Mouse (Mus musculus) bone marrow, adult 2 months (tissue): ENCODE data around the gene Dusp1. TPM values are rescaled to one million over a fixed set of nuclear protein-coding genes. Genes with fewer than 3 reads are reported as not detected.

Experiments used
- H3K27ac ChIP-seq: fragments of 200-500 bp; 2 replicates; pipeline ENCODE4 v1.5.1; 2012; ENCODE audit warnings: low read depth, mild to moderate bottlenecking, control low read depth, inconsistent platforms, low read length; ENCODE audit not compliant: control insufficient read depth, poor library complexity, insufficient read depth
- H3K4me1 ChIP-seq: fragments of 200-500 bp; 2 replicates; pipeline ENCODE4 v1.6.1; 2011; ENCODE audit warnings: low read length; ENCODE audit not compliant: control insufficient read depth, insufficient read depth
- H3K4me3 ChIP-seq: fragments of 200-500 bp; replicated peaks from 2 replicates; pipeline ENCODE3; 2011; ENCODE audit warnings: mild to moderate bottlenecking, low read depth, low read length, control low read depth; ENCODE audit not compliant: control insufficient read depth
- CTCF ChIP-seq: fragments of 200-500 bp; IDR thresholded peaks from 2 replicates; pipeline ENCODE4 v1.5.1; 2011; ENCODE audit warnings: low read length, control low read depth; ENCODE audit not compliant: control insufficient read depth, insufficient read depth
- POLR2A ChIP-seq: fragments of 200-500 bp; IDR thresholded peaks from 2 replicates; pipeline ENCODE4 v1.6.1; 2011; ENCODE audit warnings: low read depth, mild to moderate bottlenecking, control low read depth, low read length, borderline replicate concordance; ENCODE audit not compliant: control insufficient read depth
- WGBS: fragments of 180-500 bp; shearing (Covaris S2); methylation state at CpG from one replicate; pipeline ENCODE4 v1.1.7; 2018; 5-methylcytosine and 5-hydroxymethylcytosine counted together
- polyA plus RNA-seq: library from polyadenylated mRNA; stranded (reverse); fragments of >200 nt; gene quantifications from 2 replicates; pipeline ENCODE4 v1.2.4, GENCODE M21; 2011; ENCODE audit warnings: low replicate concordance; ENCODE audit not compliant: missing spikeins, insufficient read depth, insufficient read length

Gene Dusp1
- polyA plus RNA-seq: 26.8 and 37.7 TPM in 2 replicates

GRCm38 (mm10) chr17:26561651-26562181 is at the start of gene Dusp1:
Gene Dusp1, minus strand, starts transcription at chr17:26562128.
- no peak within 1 kb of the TSS; the same call in 1 of the 2 replicates for H3K27ac ChIP-seq
- no peak for TF ChIP-seq POLR2A
- under 1% methylated on average over 25 of the region's 25 CpGs for WGBS
- H3K4me1 ChIP-seq: no peaks in the 10 kb centered on the region
- peak within 1 kb of the TSS; percentile 81 for H3K4me3 ChIP-seq

GRCm38 (mm10) chr17:26611328-26611727 is 49.4 kb upstream of the Dusp1 start:
- no peak overlapping the region for H3K4me3 ChIP-seq
- TF ChIP-seq CTCF: no peak
- TF ChIP-seq POLR2A: no peak
- 84% methylated on average over 7 of the region's 7 CpGs for WGBS
- no peak overlapping the region for H3K27ac ChIP-seq
- no peaks in the 10 kb centered on the region for H3K4me1 ChIP-seq

GRCm38 (mm10) chr17:26609820-26610219 is 47.9 kb upstream of the Dusp1 start:
- no peak overlapping the region for H3K4me3 ChIP-seq
- no peak for TF ChIP-seq CTCF
- TF ChIP-seq POLR2A: no peak
- H3K27ac ChIP-seq: no peak overlapping the region
- H3K4me1 ChIP-seq: no peaks in the 10 kb centered on the region
- WGBS: 82% methylated on average over 8 of the region's 8 CpGs

- H3K4me3 ChIP-seq: no peak overlapping the region
- TF ChIP-seq POLR2A (no peak), CTCF (no peak)
- H3K27ac ChIP-seq: no peak overlapping the region
- no peaks in the 10 kb centered on the region for H3K4me1 ChIP-seq
- WGBS: 84% methylated on average over 8 of the region's 8 CpGs
Observed at GRCm38 (mm10) chr17:26608877-26609276, 46.9 kb upstream of the Dusp1 start.

GRCm38 (mm10) chr17:26608348-26608747 is 46.4 kb upstream of the Dusp1 start:
- 73% methylated on average over 3 of the region's 3 CpGs for WGBS
- no peaks in the 10 kb centered on the region for H3K4me1 ChIP-seq
- no peak for TF ChIP-seq CTCF
- no peak for TF ChIP-seq POLR2A
- H3K4me3 ChIP-seq: no peak overlapping the region
- no peak overlapping the region for H3K27ac ChIP-seq

- Histone ChIP-seq H3K4me3 (no peak overlapping the region), H3K4me1 (peaks cover 4% of the 10 kb centered on the region; the same call in 1 of the 2 replicates), H3K27ac (no peak overlapping the region)
- WGBS: 77% methylated on average over 2 of the region's 2 CpGs
- TF ChIP-seq CTCF (no peak), POLR2A (no peak)
Observed at GRCm38 (mm10) chr17:26606516-26606915, 44.6 kb upstream of the Dusp1 start.

GRCm38 (mm10) chr17:26605636-26606035 is 43.7 kb upstream of the Dusp1 start:
- Histone ChIP-seq H3K27ac (no peak overlapping the region), H3K4me3 (no peak overlapping the region), H3K4me1 (peaks cover 9% of the 10 kb centered on the region)
- TF ChIP-seq POLR2A: no peak
- no peak for TF ChIP-seq CTCF
- WGBS: 30% methylated on average over 4 of the region's 4 CpGs

GRCm38 (mm10) chr17:26603311-26603710 is 41.4 kb upstream of the Dusp1 start:
- Histone ChIP-seq H3K4me3 (no peak overlapping the region), H3K27ac (no peak overlapping the region), H3K4me1 (peaks cover 10% of the 10 kb centered on the region)
- TF ChIP-seq POLR2A: no peak
- no peak for TF ChIP-seq CTCF
- WGBS: 81% methylated on average over 8 of the region's 8 CpGs
